Mouse (Mus musculus) testis, adult 2 months (tissue): ENCODE data around the gene Spats2l. TPM values are rescaled to one million over a fixed set of nuclear protein-coding genes. Genes with fewer than 3 reads are reported as not detected.

Source experiments
- H3K27ac ChIP-seq: fragments of 200-500 bp; 2 replicates; pipeline ENCODE4 v1.5.1; 2012; ENCODE audit warnings: low read depth, low read length; ENCODE audit not compliant: control insufficient read depth, insufficient read depth
- H3K27me3 ChIP-seq: fragments of 200-500 bp; 2 replicates; pipeline ENCODE4 v1.6.1; 2012; ENCODE audit warnings: mild to moderate bottlenecking, low read length, moderate library complexity; ENCODE audit not compliant: control insufficient read depth, insufficient read depth
- H3K36me3 ChIP-seq: fragments of 200-500 bp; 2 replicates; pipeline ENCODE4 v1.6.1; 2012; ENCODE audit warnings: mild to moderate bottlenecking, low read length; ENCODE audit not compliant: control insufficient read depth, insufficient read depth
- H3K4me1 ChIP-seq: fragments of 200-500 bp; 2 replicates; pipeline ENCODE4 v1.6.1; 2012; ENCODE audit warnings: low read length; ENCODE audit not compliant: control insufficient read depth, insufficient read depth
- H3K4me3 ChIP-seq: fragments of 200-500 bp; 2 replicates; pipeline ENCODE4 v1.5.1; 2012; ENCODE audit warnings: low read depth, mild to moderate bottlenecking, low read length, moderate library complexity, mixed read lengths; ENCODE audit not compliant: control insufficient read depth
- CTCF ChIP-seq: fragments of 200-500 bp; IDR thresholded peaks from 2 replicates; pipeline ENCODE4 v1.5.1; 2012; ENCODE audit warnings: low read depth, mild to moderate bottlenecking, inconsistent platforms, low read length, moderate library complexity; ENCODE audit not compliant: control insufficient read depth, insufficient read depth, insufficient replicate concordance
- POLR2A ChIP-seq: fragments of 200-500 bp; IDR thresholded peaks from 2 replicates; pipeline ENCODE4 v1.6.1; 2012; ENCODE audit warnings: low read depth, mild to moderate bottlenecking, inconsistent platforms, low read length, moderate library complexity; ENCODE audit not compliant: control insufficient read depth
- polyA plus RNA-seq: library from polyadenylated mRNA; depleted of rRNA; stranded (reverse); fragments of >200 nt; gene quantifications from 2 replicates; pipeline ENCODE4 v1.2.3, GENCODE M21; 2012

Spats2l gene
- polyA plus RNA-seq, 1 experiment: 0.44 TPM

DNA sequence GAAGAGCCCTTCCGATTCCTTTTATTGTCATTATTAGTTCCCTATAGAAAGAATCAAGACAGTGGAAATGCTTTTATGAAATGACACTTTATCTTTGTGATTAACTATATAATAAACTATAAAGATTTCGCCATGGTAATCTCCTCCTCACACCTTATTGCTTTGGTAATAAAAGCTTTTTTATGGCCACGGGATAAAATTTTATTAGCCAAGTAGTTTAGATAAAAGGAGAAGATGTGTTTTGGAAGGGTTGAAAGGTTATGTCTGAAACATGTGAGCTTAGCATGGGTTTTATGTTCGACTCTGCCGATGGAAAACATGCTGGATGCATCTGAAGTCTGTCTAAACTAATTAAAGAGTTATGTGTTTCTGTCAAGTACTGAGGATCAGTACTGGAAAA lies 143.4 kb downstream of the Spats2l start:
- no peak overlapping the region for H3K27ac ChIP-seq
- no peaks in the 10 kb centered on the region for H3K4me1 ChIP-seq
- H3K4me3 ChIP-seq: no peak overlapping the region
- no peaks in the 10 kb centered on the region for H3K27me3 ChIP-seq
- TF ChIP-seq CTCF: no peak
- no peak for TF ChIP-seq POLR2A
- no peaks in the 10 kb centered on the region for H3K36me3 ChIP-seq

DNA sequence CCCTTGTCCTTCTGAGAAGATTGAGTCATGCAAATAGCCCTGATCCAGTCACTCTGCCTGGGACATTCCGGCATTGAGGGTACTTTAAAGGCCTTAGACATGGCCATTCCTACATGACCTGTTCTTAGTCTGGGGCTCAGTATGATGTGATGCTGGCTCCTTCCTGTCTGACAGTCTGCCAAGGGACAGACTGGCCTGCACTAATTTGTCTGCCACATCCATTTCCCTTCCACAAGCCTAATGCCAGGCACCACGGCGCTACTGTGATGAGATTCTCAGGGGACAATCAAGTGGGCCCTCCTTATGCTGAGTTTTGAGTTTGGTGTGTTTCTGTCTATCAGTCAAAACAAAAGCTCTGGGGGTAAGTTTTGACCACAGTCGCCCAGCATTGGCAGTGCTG lies 144.6 kb downstream of the Spats2l start:
- Histone ChIP-seq H3K36me3 (no peaks in the 10 kb centered on the region), H3K27ac (no peak overlapping the region), H3K27me3 (no peaks in the 10 kb centered on the region), H3K4me3 (no peak overlapping the region), H3K4me1 (no peaks in the 10 kb centered on the region)
- TF ChIP-seq CTCF (no peak), POLR2A (no peak)

DNA sequence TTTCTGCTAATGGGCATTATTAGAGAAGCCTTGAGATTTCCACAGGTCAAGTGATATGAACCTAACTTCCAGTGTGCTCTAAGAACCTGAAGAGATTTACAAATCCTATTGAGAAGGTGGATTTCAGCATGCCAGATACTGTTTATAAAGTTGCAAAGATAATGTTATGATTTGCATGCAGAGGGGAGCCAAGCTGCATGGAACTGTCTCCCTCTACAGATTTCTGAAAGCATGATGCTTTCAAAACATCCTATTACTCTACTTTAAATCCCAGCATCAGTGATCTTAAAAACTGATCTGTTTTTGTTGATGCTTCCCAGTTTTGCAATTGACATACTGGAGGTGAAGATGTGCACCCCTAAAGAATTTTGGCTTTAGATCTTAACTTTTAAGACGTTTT lies 160.3 kb downstream of the Spats2l start:
- H3K4me1 ChIP-seq: no peaks in the 10 kb centered on the region
- H3K4me3 ChIP-seq: no peak overlapping the region
- no peak overlapping the region for H3K27ac ChIP-seq
- H3K36me3 ChIP-seq: no peaks in the 10 kb centered on the region
- H3K27me3 ChIP-seq: no peaks in the 10 kb centered on the region
- TF ChIP-seq CTCF: no peak
- no peak for TF ChIP-seq POLR2A

DNA sequence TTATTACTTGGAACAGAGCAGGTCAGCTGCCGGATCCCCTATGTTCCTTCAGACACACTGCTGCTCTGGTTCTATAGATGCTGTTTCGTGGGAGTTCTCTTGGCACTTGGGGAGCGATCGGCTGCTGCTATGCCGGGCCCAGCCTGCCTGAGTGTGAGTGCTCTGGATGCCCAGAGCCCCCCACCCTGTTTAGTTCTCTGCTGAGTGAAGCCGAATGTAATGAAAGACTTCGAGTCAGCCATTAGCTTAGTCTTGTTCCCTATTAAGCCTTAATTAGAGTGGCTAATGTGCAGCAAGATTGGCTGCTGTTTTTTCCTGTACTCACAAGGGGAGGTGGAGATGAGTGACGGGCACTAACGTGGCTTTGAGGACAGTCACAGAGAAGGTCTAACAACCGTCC lies 166.7 kb downstream of the Spats2l start:
- no peak overlapping the region for H3K4me3 ChIP-seq
- H3K4me1 ChIP-seq: no peaks in the 10 kb centered on the region
- H3K27ac ChIP-seq: no peak overlapping the region
- TF ChIP-seq POLR2A: no peak
- TF ChIP-seq CTCF: no peak
- no peaks in the 10 kb centered on the region for H3K27me3 ChIP-seq
- H3K36me3 ChIP-seq: no peaks in the 10 kb centered on the region

DNA sequence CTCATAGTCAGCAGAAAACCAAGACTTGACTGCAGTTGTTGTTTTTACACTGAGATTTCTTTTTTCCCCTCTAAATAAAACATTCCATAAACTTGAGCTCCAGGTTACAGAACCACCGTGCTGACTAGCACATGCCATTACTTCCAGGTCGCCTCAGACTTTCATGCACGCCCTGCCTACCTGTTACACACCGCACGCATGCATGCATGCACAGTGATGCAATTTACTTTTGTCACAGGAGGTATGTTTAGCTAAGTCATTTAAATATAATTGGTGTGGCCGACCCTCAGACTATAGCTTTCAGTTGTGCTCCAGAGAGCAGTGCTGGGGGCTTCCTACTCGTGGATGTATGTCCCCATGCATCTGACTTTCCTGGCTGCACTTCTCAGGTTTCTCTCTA lies 167.1 kb downstream of the Spats2l start:
- Histone ChIP-seq H3K27me3 (no peaks in the 10 kb centered on the region), H3K4me3 (no peak overlapping the region), H3K27ac (no peak overlapping the region), H3K36me3 (no peaks in the 10 kb centered on the region), H3K4me1 (no peaks in the 10 kb centered on the region)
- TF ChIP-seq CTCF (no peak), POLR2A (no peak)

DNA sequence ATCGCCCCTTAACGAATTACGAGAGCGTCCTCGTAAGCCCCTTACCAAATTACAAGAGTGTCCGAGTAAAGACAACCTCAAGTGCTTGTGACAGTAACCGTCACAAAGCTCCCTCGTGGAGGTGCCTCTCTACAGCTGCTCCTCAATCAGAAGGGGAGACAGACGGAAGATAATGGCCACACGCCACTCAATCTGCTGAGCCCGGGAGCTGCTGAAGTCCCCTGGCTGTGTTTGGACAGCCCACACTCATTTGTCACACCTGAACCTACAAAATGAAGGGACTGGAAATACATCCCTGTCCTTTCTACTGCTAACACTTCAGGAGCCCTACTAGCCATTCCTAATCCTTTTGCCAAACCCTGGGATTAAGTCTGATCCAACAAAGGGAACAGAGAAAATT lies 167.8 kb downstream of the Spats2l start:
- Histone ChIP-seq H3K27ac (no peak overlapping the region), H3K27me3 (no peaks in the 10 kb centered on the region), H3K36me3 (no peaks in the 10 kb centered on the region), H3K4me1 (no peaks in the 10 kb centered on the region), H3K4me3 (no peak overlapping the region)
- TF ChIP-seq POLR2A (no peak), CTCF (no peak)

DNA sequence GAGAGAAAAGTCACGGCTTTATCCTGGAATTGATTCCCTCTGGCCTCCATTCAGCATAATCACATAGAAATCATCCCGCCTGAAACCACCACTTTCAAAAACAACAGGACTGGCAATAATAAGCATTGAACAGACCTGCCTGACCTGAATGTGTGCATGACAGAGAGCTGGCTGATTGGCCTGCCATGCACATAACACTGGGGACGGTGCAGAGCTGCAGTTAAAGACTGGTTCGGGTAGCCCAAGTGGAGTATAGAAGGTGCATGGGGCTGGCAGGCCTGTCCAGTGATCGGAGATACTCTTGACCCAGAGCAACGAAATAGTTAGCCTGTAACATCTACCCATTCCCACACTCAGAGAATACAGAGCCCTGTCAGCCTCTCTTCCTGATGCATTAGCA lies 168.3 kb downstream of the Spats2l start:
- Histone ChIP-seq H3K36me3 (no peaks in the 10 kb centered on the region), H3K4me3 (no peak overlapping the region), H3K4me1 (no peaks in the 10 kb centered on the region), H3K27ac (no peak overlapping the region), H3K27me3 (no peaks in the 10 kb centered on the region)
- TF ChIP-seq CTCF: no peak
- no peak for TF ChIP-seq POLR2A

DNA sequence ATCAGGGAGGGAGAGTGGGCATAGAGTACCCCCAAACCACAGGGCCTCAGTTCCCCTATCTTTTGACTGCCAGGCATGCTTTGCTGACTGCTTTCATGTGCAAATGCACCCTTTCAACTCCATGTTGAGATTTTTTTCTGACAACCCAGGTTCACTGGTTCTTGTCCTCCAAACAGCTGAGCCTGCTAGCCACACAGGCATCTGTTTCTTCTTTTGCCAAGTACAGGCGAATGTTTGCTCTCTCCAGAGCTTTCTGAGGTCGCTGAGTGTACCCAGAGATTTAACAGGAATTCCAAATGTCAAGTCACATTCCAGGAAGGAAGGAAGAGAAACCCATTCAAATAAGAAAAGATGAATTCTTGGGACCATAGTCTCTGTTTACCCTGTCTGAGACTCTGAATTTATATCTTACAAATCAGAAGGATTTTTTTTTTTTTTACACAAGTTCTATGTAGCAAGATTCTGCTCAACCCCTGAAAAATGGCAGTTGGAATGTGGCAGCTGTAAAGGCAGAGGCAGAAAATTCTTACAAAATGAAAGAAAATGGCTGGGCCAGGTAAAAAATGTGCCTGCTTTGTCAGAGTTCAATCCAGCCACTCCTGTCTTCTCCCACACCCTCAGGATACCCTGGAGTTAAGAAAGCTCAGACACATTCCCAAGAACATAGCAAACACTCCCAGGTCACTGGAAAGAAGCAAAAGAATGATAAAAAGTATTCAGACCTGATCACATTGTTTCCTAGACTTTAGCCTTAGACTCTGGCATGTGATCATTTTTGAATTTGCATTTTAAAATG lies 173.8 kb downstream of the Spats2l start:
- no peaks in the 10 kb centered on the region; the same call in none of the 2 replicates for H3K4me1 ChIP-seq
- no peak overlapping the region for H3K27ac ChIP-seq
- H3K27me3 ChIP-seq: no peaks in the 10 kb centered on the region
- H3K36me3 ChIP-seq: no peaks in the 10 kb centered on the region
- H3K4me3 ChIP-seq: no peak overlapping the region
- TF ChIP-seq POLR2A (no peak), CTCF (no peak)
